Mouse (Mus musculus): Measurements from ENCODE around the gene Ubp1.
"Not testable (repeated sequence)": the region's sequence is repeated elsewhere in the genome, so short reads cannot be mapped to it uniquely, and the experiment has no call there.

The Ubp1 gene

DNA sequence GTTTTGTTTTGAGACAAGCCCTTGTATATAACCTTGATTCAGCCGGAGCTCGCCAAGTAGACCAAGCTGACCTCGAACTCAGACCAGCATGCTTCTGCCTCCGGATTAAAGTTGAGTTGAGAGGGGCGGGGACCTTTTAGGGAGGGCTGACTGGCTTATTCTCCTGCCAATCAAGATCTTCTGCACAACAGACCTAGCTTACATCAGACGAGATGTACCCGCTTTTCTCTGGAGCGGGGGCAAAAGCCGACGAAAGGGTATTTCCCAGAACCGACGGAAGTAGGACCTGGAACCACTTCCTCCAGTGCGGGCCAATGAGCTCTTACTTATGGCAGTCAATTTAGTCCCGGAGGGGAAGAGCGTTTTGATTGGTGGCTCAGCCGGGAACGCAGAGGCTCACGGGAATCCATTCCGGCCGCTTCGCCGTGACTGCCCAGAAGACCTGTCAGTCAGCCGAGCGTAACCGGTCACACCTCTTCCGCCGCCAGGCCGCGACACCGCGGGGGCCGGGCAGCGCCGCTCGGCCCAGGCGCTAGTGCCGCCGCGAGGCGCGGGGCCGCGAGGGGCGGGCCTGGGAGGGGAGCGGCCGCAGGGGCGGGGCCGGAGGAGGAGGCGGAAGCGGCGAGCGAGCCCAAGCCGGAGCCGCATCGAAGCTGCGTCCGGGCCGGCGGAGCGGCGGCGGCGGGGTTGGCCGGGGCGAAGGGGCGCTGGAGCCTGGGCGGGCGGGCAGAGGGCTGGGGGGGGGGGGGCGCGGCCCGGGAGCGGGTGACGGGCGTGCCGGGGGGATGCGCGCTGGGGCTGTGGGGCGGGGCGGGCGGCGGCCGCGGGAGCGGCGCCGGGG lies at the start of gene Ubp1:
Gene Ubp1, plus strand, starts transcription at position 401 of the 841 bp plus-strand sequence.
- DNase-seq (ENCODE audit: low spot score), result peak; percentile 78

DNA sequence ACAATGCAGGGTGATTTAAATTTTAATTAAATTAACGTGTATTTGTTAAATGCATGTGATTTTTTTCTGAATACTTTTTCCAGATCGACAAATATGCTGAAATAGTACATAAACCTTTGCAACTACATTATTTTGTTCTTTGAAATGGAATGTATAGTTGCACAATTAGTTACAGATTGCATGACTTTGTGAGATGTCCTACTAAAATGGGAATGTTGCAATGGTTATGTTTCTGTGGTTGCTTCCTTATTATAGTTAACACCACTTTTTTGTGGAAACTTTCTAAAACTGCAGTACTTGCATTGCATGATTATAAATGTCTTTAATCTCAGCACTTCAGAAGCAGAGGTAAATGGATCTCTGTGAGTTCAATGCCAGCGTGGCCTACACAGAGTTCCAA lies 35.8 kb upstream of the Ubp1 start:
- DNase-seq (ENCODE audit: low spot score), result no peak

DNA sequence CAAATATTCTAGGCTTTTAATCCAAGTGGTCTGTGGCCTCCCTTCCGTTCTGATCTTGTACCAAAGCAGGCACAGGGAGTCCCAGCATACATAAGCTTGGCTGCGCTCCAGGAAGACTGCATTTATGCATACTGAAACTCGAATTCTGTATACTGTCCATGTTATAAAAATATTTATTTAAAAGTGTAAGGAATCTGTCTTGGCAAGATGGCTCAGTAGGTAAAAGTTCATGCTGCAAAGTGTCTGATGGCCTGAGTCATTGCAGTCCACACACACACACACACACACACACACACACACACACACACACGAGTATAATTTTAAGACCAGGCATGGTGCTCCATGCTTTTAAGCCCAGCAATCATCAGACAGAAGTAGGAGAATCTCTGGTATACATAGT lies 27.6 kb upstream of the Ubp1 start:
- DNase-seq (ENCODE audit: low spot score), result no peak

DNA sequence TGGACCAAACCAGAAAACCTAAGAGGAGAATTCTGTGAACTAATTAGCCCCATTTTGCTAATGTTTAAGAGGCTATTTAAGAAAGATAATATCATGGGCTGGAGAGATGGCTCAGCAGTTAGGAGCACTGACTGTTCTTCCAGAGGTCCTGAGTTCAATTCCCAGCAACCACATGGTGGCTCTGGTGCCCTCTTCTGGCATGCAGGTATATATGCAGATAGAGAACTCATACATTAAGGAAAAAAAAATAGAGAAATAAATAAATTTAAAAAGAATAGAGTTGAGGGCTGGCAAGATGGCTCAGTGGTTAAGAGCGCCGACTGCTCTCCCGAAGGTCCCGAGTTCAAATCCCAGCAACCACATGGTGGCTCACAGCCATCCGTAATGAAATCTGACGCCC lies 26.4 kb upstream of the Ubp1 start:
- DNase-seq (ENCODE audit: low spot score), result not testable (repeated sequence)

DNA sequence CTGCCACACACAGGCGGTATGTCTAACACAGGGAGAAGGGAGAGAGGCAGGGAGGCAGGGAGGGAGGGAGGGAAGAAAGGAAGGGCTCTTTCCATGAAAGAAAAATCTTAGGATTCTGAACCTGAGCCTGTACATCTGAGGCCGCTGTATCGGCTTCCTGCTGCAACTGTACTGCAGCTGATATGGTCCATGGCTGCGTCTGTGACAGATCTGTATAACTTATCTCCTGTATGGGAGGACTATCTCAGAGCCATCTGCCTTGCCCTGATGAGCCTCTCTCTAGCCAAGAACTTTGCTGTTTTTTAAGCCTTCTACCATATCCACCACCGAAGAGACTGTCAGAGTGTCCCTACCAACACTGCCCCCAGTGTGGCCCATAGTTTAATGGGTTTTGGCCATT lies 14.9 kb upstream of the Ubp1 start:
- no peak for DNase-seq (ENCODE audit: low spot score)

DNA sequence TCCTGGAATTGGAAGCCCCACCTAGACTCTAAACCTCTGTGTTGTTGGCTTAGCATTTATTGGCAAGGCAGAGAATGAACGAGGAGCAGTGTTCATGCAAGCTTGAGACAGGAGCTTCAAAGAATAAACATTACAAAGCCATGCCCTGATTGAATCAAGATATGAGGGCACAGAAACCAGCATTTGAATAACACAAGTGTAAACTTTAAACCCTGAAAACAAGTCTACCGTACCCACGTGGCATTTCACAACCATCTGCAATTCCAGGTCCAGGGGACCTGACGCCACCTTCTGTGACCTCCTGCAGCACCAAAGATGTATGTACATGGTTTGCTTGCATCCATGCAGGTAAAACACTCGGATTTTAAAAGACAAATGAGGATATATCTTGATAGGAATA lies 8.1 kb upstream of the Ubp1 start:
- DNase-seq (ENCODE audit: low spot score), result no peak

DNA sequence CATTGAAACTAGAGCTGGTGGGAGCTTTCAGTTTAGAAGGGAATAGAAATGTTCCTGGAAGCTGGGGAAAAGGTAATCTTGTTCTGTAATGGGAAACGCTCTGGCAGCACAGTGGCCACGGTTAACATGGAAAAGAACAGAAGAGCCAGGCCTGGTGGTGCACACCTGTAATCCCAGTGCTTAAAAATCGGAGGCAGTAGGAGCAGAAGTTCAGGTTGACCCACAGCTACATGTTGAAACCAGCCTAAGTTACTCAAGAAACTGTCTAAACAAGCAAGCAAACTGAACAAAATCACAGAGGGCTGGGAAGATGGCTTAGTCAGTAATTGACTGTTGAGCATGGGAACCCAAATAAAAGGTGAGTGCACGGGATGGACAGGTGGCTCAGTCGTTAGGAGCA lies 5.9 kb upstream of the Ubp1 start:
- DNase-seq (ENCODE audit: low spot score), result no peak

DNA sequence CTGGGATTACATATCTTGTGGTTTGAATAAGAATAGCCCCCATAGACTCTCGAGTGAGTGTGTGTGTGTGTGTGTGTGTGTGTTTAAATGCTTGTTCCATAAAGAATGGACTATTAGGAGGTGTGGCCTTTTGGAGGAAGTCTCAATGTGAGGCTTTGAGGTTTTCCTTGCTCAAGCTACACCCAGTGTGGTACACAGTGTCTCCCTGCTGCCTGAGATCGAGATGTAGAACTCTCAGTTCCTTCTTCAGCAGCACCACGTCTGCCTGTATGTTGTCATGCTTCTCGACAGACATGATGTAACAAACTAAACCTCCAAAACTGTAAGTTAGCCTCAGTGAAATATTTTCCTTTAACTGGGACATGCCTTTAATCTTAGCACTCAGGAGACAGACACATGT lies 2.1 kb upstream of the Ubp1 start:
- no peak for DNase-seq (ENCODE audit: low spot score)

DNA sequence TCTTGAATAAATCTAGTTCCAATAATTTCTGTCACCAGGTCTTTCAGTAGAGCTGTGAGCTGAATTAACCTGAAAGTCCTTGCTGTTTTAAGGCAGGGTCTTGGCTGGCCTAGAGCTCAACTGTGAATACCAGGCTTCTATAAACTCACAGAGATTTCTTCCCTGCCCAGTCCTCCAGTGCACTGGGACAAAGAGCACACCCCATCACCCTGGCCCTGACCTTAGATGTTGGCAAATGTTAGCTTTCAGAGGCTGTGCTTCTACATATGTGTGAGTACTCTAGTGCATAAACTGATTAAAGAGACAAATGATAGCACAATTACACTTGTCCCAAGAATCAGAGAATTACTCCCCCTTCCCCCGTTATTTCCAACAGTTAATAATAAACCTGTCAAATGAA lies 1.1 kb upstream of the Ubp1 start:
- no peak for DNase-seq (ENCODE audit: low spot score)

DNA sequence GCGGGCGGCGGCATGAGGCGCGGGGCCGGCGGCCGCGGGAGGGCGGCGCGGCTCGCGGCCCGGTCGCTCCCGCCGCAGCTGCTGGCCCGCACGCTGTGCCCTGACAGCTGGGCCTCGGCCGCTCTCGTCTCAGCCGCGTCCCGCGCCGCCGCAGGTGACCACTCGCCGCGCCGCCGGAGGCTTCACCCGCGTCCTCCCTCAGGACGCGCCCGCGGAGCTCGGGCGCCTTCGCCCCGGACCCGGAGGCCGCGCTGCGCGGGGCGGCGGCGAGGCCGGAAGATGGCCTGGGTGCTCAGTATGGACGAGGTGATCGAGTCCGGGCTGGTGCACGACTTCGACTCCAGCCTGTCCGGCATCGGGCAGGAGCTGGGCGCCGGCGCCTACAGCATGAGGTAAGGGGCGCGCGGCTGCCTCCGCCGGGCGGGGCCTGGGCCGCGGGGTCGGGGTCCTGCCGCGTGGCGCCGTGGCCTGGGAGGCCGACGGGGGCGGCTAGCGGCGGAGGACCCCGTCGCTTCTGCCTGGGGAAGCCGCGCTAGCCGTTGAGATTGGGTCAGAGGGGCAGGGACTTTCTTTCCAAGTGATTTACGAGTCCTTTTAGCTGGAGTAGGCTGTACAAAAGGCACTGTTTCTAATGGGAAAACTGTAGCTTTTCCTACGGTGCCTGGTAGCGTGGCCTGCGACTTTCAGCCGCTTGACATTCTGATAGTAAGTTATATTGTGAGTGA lies 803 bp downstream of the Ubp1 start:
- peak; percentile 8 for DNase-seq (ENCODE audit: low spot score)

DNA sequence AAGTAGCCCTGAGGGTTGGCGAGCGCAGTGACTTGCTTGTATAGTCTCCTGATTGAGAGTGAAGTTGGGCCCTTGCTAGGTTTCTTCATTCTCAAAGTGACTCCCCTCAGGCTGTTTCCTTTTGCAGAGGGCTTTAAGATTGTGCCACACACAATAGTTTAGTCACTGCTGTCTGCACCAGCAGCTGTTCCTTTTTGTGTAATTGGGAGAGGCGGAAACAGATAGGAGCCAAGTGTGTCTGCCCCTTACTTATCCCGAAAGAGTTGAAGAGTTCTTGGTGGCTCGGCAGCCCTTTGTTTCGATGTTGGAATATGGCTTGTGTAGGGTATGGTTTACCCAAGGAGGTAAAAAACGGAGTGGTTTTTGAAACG lies 1.4 kb downstream of the Ubp1 start:
- peak; percentile 5 for DNase-seq (ENCODE audit: low spot score)

DNA sequence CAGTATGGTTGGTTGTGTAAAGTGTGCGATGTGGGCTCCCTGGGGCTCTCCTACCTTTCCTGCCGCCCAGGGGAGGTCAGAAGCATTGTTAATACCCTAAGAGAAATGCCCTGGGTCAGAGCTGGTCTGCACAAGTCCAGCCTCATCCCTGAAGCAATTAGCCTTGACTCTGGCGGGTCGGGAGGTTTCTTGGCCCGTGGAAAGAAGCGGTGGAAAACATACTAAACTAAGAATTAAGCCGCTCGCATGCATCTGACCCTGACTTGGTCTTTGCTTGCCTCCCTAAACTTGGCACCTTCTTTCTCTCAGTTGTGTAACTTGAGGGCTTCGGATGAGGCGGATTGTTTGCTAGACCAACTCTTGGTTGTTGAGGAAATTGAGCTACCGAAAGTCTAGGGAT lies 1.8 kb downstream of the Ubp1 start:
- DNase-seq (ENCODE audit: low spot score), result no peak

DNA sequence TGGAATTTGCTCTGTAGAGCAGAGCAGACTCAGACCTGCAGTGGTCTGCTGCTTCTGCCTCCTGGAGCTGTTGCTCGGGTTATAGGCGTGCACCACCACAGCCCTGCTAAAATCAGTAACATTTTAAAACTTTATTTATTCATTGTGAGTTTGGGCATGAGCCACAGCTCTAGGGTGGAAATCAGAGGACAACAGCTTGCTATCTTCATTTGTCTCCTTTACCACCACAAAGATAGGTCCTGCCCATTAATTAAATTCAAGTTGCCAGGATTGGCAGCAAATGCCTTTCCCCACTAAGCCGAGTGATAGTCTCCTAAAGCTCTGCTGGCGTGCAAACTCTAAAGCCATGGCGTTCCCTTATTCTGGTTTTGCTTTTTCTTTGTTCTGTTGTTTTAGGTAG lies 4.9 kb downstream of the Ubp1 start:
- DNase-seq (ENCODE audit: low spot score), result no peak

DNA sequence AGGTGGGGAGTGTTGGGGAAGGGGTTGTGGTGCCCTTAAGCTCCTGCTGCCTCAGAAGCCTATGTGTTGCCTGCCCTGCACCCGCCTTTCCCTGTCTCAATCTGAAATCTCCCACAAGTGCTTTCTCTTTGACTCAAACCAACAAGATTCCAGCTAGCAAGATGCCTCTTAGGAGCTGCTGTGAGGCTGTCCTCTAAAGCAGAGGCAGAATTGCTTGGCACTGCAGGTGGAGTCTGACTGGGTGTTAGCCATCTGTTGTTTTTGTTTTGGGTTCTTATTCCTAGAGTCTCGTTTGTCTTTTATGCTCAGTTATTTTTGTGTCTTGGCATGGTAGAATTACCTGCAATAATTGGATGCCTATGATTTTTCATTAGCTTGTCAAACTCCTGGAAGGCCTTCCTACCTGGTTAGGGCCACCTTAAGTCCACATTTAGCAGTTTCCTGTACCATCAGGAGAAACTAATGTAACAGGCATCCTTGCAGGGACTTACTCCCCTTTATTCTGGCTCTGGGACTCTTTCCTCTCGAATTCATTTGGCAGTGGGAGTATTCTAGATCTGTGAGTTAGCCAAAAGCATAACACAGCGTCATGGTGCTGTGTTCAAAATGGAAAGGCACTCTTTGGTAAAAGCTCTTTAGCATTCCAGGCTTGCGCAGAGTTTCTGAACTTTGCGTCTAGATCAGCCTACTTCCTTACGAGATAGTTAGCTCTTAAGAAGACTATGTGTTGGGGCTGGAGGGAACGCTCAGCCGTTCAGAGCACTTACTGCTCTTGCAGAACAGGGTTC lies 8.5 kb downstream of the Ubp1 start:
- no peak for DNase-seq (ENCODE audit: low spot score)

DNA sequence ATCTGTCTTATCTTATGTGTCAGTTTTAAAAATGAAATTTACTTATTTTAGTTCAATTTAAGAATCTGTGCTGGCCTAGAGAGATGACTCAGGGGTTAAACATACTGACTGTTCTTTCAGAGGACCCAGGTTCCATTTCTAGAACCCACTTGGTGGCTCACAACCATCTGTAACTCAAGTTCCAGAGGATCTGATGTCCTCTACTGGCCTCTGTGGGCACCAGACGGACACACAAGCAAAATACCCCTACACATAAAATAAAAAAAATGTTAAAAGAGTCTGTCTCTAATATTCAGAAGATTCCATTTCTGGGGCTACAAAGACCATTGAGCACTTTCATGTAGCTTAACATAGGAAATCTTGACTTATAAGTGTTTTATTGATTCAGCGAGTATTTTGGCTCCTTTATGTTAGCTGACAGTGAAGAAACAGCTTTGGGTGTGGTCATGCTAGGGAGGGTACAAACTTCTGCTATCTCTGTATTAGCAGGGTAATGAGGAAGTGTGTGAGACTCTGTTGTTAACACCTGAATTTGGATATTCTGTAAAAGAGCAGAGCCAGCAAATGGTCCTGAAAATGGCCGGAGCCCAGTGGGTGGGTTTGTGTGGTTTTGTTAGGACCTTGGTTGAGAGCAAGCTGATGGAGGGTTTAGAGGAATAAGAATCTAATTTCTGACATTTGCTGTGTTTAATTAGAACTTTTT lies 10.5 kb downstream of the Ubp1 start:
- DNase-seq (ENCODE audit: low spot score), result no peak

DNA sequence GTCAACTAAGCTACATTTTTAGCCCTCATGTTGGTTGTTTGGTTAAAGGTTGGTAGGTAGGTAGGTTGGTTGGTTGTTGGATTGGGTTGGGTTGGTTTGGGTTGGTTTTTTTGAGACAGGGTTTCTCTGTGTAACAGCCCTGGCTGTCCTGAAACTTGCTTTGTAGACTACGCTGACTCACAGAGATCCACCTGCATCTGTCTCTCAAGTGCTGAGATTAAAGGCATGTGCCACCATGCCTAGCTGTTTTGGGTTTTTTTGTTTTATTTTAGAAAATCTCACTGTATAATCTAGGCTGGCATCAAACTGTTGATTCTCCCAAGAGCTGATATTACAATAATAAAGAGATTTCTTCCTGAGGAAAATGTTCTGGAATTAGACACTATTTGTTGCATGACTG lies 12.6 kb downstream of the Ubp1 start:
- no peak for DNase-seq (ENCODE audit: low spot score)

DNA sequence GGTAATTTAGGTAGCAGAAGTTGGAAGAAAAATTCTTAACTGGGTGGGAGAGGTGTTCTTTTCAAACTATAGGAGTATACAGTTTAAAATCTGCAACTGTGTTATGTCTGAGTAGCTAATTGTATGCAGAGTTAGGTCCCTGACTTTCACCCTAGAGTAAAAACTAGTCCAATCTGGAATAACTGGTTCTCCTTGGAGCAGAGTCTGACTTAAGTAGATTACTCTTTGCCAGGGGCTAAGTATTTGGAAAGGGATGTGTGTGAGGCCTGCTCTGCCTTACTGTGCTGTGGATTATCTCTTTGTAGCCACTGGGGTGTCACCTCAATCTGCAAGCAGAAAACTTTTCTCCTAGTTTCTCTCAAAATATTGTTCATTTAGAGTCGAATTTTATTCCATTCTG lies 16.5 kb downstream of the Ubp1 start:
- no peak for DNase-seq (ENCODE audit: low spot score)

DNA sequence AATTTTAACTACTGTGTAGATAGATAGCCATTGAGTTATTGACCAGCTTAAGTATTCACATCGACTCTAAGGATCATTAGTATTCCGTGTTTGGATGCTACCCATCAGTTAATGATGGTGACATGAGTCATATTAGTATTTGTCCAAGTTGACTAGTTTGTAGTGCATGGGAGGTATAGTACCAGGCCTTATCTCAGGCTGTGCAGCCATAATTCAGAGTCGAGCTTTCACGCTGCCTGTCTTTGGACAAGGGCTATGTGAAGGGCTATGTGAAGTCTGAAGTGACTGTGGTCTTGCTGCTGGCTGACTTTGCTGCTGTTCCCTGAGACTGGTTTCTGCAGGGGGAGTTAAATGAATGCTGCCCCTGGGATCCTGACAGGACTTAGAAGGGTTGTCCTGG lies 27.0 kb downstream of the Ubp1 start:
- no peak for DNase-seq (ENCODE audit: low spot score)

DNA sequence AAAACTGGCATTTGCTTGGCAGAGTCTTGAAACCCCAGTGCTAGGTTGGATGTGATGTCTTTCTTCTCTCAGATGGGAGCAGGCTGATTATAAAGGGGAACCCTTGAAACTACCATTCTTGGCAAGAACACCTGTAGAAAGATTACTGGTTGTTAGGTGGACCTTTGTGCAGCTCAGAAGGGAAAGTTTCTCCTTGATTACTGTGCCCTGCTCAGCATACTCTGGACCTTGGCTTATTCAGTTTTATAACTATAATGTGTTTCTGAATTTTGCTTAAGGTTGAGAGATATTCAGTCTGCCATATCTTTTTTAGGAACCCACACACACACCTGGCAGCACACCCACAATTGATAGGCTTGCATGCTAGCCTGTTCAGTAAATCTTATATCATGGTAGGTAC lies 33.0 kb downstream of the Ubp1 start:
- no peak for DNase-seq (ENCODE audit: low spot score)

DNA sequence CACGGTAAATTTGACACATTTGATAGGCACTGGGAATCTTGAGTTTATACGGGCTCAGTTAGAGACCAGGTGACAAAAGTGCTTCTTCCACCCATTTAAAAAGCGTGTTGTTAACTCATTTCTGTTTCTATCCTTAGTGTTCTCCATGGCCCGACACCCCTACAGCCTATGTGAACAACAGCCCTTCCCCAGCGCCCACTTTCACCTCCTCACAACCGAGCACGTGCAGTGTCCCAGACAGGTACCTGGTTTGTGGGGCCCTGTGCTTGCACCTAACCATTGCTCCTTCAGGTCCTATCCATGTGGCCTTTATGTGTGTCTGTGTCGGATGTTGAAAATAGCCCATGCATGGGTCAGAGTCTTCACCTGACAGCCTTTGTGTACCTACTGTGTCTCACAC lies 33.7 kb downstream of the Ubp1 start:
- DNase-seq (ENCODE audit: low spot score), result no peak

DNA sequence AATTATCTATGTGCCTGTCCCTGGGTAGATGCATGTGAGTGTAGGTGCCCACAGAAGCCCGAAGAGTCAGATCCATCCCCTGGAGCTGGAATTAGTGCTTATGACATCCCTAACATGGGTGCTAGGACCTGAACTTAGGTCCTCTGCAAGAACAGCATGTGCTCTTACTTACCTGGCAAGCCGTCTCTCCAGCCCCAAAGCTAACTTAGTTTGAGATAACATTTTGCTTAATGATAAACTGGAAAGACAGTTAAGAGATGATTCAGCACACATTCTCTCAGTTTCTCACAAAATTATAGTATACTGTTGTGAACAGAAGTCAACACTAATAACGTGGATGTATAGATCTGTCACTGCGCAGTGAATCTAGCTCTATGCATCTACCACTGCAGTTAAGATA lies 36.1 kb downstream of the Ubp1 start:
- DNase-seq (ENCODE audit: low spot score), result no peak

DNA sequence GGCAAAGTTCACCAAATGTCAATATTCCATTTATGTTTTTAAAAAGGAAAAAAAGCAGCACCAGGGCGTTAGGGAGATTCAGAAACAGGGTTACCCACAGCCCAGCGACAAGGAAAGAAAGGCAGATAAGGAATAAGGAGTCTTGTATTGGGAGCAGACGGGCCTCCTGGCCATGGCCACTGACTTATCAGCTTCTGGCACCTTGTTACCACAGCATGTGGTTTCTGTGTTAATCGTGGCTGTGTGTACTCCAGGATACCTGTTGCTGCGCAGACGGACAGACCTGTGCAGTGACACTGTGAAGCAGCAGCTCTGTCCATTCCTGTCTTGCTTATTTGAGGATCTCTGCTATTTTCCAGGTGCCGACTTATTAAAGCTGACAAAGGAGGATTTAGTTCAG lies 38.2 kb downstream of the Ubp1 start:
- no peak for DNase-seq (ENCODE audit: low spot score)
